Mouse (Mus musculus) olfactory bulb, adult 2 months (tissue): ENCODE results near the gene Vgf.

ENCODE experiments used
- CTCF ChIP-seq: fragments of 200-500 bp; IDR thresholded peaks from 2 replicates; pipeline ENCODE4 v1.5.1; 2012; ENCODE audit warnings: low read depth, mild to moderate bottlenecking, low read length, moderate library complexity; ENCODE audit not compliant: insufficient read depth
- POLR2A ChIP-seq: fragments of 200-500 bp; IDR thresholded peaks from 2 replicates; pipeline ENCODE4 v1.6.1; 2012; ENCODE audit warnings: mild to moderate bottlenecking, low read depth, low read length, moderate library complexity; ENCODE audit not compliant: insufficient read depth

- TF ChIP-seq POLR2A: no peak
- no peak for TF ChIP-seq CTCF
These were observed 48.4 kb upstream of the Vgf start for GRCm38 (mm10) chr5:136977769-136978168.
